Mouse (Mus musculus) forebrain, postnatal 0 days (tissue): ENCODE measurements at regions not wholly inside any gene's neighbourhood (a gene's known extent, or its start where the extent isn't known, plus 50 kb on each side); places are given as distances from the start of the nearest gene placed in this dataset.

Experiments
- ATAC-seq: fragments of 200-750 bp; cut with Nextera tagmentation; 2 replicates; pipeline ENCODE4 v1.8.0; 2017; ENCODE audit warnings: mild to moderate bottlenecking, moderate library complexity
- DNase-seq: peaks from one replicate; pipeline ENCODE4 v3.0.0-alpha.2; 2015
- H3K27ac ChIP-seq: fragments of 300-500 bp; sonication (generic); 2 replicates; pipeline ENCODE4 v1.5.1; 2014; ENCODE audit warnings: low read depth, mild to moderate bottlenecking, antibody characterized with exemption, low read length, moderate library complexity, mixed read lengths
- H3K27me3 ChIP-seq: fragments of 300-500 bp; sonication (generic); 2 replicates; pipeline ENCODE4 v1.6.1; 2014; ENCODE audit warnings: mild to moderate bottlenecking, low read length, mixed read lengths; ENCODE audit not compliant: insufficient read depth
- H3K36me3 ChIP-seq: fragments of 300-500 bp; sonication (generic); 2 replicates; pipeline ENCODE4 v1.6.1; 2014; ENCODE audit warnings: mild to moderate bottlenecking, moderate library complexity; ENCODE audit not compliant: insufficient read depth
- H3K4me1 ChIP-seq: fragments of 300-500 bp; sonication (generic); 2 replicates; pipeline ENCODE4 v1.6.1; 2014; ENCODE audit warnings: antibody characterized with exemption; ENCODE audit not compliant: insufficient read depth
- H3K4me2 ChIP-seq: fragments of 300-500 bp; sonication (generic); 2 replicates; pipeline ENCODE4 v1.6.1; 2014; ENCODE audit warnings: low read depth, mild to moderate bottlenecking, moderate library complexity
- H3K4me3 ChIP-seq: fragments of 300-500 bp; sonication (generic); 2 replicates; pipeline ENCODE4 v1.5.1; 2014; ENCODE audit warnings: low read depth, low read length, mixed read lengths
- H3K9ac ChIP-seq: fragments of 300-500 bp; sonication (generic); 2 replicates; pipeline ENCODE4 v1.6.1; 2014; ENCODE audit warnings: mild to moderate bottlenecking
- H3K9me3 ChIP-seq: fragments of 300-500 bp; sonication (generic); 2 replicates; pipeline ENCODE4 v1.6.1; 2016; ENCODE audit warnings: low read length
- CTCF ChIP-seq: sonication (generic); IDR thresholded peaks from 2 replicates; pipeline ENCODE4 v1.5.1; 2016; ENCODE audit warnings: antibody characterized with exemption, control low read depth, low read depth
- WGBS: fragments of 180-500 bp; shearing (Covaris S2); extraction: QIAGEN DNeasy Blood & Tissue Kit; methylation state at CpG from one replicate; pipeline ENCODE4 v1.1.7; 2014; 5-methylcytosine and 5-hydroxymethylcytosine counted together

GRCm38 (mm10) chr16:28109771-28110170, 643.1 kb downstream of the Fgf12 start:
- ATAC-seq (no peak), DNase-seq (no peak)
- Histone ChIP-seq H3K27me3 (no peaks in the 10 kb centered on the region), H3K9ac (no peak overlapping the region), H3K4me2 (no peak overlapping the region), H3K4me3 (no peak overlapping the region), H3K9me3 (no peaks in the 10 kb centered on the region), H3K27ac (no peak overlapping the region), H3K4me1 (peaks cover 6% of the 10 kb centered on the region; the same call in 1 of the 2 replicates), H3K36me3 (no peaks in the 10 kb centered on the region)
- TF ChIP-seq CTCF, result no peak
- WGBS, result 20% methylated on average over 1 of the region's 1 CpGs
